Mouse (Mus musculus) thymus, adult 18-20 months (tissue): ENCODE measurements around the gene Ccn2.

Experiments used
- DNase-seq, 2 experiments: peaks; one replicate each; pipeline ENCODE4 v3.0.0; 2022; ENCODE audit warnings: mixed read lengths in 2 of 2

Ccn2 gene

DNA sequence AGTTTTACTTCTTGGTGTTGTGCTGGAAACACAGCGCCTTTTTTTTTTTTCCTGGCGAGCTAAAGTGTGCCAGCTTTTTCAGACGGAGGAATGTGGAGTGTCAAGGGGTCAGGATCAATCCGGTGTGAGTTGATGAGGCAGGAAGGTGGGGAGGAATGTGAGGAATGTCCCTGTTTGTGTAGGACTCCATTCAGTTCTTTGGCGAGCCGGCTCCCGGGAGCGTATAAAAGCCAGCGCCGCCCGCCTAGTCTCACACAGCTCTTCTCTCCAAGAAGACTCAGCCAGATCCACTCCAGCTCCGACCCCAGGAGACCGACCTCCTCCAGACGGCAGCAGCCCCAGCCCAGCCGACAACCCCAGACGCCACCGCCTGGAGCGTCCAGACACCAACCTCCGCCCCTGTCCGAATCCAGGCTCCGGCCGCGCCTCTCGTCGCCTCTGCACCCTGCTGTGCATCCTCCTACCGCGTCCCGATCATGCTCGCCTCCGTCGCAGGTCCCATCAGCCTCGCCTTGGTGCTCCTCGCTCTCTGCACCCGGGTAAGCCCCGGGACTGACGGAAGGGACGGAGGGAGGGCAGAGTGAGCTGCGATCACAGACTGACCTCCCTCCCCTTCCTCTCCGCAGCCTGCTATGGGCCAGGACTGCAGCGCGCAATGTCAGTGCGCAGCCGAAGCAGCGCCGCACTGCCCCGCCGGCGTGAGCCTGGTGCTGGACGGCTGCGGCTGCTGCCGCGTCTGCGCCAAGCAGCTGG is at the start of gene Ccn2:
Gene Ccn2 (plus strand): TSS at position 193 of the 753 bp plus-strand sequence.
- DNase-seq, result no peak

DNA sequence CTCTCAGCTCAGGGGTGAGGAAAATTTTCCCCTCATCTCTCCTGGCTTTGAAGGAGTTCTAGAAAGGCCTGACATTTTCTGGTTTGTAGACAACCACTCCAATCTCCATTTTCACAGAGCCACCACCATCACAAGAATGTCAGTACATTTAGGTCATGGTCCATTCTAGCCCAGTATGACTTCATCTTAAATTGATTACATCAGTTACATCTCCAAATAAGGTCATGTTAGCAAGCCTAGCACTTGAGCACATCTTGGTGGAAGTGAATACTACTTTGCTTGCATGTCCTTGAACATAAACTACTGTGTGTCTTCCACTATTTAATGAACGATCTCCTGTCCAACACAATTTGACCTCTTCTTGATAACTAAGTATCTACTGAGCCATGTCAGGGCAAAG is 42.4 kb upstream of the Ccn2 start:
- DNase-seq, result no peak

- no peak for DNase-seq
Observed at GRCm38 (mm10) chr10:24554091-24554490, 41.2 kb upstream of the Ccn2 start.

DNA sequence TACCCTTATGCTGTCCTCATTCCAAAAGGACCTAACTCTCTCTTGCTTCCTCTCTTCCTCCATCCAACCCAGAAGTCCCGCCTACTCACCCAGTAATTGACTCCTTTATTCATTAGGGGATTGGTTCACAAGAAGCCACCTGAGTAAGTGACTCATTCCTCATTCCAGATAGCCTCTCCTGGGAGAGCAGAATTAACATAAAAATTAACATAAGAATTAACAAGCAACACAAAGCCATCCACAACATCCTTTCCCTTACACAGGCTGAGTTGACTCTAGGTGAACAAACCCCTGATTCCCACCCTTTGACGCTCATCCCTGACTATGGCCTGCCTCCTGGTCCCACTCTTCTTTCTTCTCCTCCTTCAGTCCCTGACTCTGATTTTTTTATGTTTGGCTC is 36.9 kb upstream of the Ccn2 start:
- DNase-seq, result no peak

- DNase-seq, result no peak
Observed at GRCm38 (mm10) chr10:24569691-24570420, 25.4 kb upstream of the Ccn2 start.

DNA sequence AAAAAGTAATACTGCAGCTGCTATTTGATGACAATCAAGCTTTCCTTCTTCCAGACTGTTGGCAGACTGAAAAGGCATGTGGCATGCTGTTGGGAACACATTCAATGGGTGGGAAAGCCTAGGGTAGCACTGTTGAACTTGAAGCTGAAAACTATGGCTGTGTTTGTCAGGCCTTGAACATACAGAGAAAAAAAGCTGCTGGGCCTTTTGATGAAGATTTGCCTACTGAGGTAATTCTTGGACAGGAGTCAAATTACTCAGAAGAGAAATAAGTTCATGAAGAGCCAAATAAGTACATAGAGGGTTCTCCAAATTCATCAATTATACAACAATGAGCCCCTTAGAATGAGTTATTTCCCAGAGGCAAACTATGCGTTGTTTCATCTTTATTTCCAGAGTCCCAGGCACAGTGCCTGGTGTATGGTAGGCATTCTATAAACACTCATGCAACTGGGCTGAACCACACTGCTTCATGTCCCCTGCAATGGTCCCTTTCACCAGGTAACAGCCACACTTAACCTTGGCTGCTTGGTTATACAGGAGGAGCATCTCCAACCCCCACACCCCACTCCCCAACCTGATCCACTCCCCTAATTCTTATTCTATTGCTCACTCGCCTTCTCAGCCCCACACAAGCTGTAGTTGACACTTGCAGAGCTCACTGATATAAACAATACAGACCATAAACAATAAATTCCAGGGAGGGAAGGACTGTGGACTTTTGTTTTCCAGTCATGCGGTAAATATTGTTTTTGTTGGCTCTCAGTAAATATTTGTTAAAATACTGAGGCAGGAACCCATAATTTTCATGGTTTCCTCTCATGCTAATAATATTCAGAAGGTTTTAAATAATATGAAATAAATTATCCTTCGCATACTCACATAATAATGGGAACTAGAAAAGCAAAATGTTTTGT is 22.9 kb upstream of the Ccn2 start:
- no peak for DNase-seq

DNA sequence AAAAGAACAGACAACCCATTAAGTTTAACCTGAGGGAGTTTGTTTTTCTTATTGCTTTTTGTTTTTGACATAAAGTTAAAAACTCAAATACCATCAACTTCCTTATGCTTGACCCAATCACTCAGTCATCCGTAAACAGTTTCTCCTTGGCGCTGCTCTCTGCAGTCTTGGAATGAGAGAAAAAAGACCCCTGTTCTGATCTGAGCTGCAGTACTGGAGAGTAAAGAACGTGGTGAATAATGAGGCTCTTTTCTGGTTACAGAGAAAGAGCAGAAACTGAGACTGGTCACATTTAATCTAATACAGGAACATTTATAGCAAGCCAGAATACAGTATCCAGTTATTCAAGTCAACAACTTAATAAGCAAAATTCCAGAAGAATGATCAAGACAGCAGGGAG is 21.8 kb upstream of the Ccn2 start:
- no peak for DNase-seq

DNA sequence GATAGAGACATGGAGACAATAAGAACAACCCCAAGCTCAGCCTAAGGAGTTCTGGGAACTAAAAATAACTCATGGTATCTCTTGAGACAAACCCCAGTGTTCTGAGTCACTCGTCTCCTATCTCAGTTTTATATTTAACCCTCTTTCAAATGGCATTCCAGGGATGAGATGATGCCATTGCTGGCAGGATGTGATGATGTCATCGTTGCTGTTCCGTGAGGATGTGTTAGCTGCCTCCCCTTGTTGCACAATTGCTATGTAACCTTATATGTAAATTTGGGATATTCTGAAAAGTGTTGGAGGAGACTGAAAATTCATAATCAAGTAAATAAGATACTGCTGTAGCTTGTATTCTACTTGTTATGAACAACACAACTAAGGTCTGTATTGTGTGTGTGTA is 14.2 kb upstream of the Ccn2 start:
- DNase-seq, result no peak

DNA sequence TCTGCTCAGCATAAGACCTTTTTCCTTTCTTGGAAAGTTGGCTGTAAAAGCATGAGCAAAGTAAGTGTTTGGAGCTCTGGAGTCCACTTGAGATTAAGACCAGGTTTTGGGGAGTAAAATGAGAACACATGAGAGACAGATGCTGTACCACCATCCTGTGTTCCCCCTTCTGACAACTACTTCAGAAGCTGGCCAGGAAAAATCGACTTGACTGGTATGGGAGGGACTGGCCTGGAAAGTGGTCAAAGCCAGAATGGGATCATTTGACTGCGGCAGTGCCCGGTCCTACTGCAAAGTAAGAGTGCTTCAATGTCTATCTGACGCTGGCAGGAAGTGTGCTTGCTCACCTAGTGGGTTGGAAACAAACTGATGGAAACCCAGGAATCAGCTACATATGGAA is 6.4 kb upstream of the Ccn2 start:
- DNase-seq, result no peak

- no peak for DNase-seq
Observed at GRCm38 (mm10) chr10:24589238-24589637, 6.0 kb upstream of the Ccn2 start.

DNA sequence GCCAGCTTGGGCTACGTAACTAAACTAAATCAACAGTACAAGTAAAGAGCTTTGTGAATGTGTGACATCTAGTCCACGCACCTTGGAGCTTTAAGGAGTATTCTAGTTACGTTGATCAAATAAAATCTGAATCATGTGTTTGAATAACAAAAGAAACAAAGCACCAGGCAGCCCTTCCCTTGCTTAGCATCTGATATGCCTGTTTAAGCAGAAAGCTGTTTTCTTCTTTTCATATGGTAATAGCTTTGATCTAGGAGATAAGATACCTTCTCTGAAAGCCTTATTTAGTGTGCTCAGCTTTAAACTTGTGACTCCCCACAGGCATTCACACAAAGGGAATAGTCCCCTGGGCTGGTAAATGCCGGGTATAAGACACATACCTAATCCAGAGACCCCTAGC is 4.7 kb upstream of the Ccn2 start:
- DNase-seq, result no peak

DNA sequence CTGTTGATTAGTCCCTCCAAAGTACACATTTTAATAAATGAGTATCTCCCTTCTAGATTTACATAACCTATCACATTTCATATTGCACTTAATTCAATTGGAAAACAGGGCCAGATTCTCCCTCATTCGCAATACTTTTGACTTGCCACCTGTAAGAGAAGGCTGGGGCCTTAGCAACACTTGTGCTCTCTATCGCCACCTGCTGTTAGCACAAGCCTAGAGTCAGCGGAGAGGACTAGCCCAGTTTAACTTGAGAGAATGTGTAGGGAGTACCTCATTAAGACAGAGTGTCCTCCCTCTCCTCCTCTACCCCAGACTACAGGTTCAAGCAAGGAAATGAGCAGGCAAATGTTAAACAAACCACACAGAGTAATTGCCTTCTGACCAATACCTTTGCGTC is 4.1 kb upstream of the Ccn2 start:
- peak; percentile 32 to 58 for DNase-seq

GRCm38 (mm10) chr10:24591741-24592140 is 3.5 kb upstream of the Ccn2 start:
- no peak for DNase-seq

DNA sequence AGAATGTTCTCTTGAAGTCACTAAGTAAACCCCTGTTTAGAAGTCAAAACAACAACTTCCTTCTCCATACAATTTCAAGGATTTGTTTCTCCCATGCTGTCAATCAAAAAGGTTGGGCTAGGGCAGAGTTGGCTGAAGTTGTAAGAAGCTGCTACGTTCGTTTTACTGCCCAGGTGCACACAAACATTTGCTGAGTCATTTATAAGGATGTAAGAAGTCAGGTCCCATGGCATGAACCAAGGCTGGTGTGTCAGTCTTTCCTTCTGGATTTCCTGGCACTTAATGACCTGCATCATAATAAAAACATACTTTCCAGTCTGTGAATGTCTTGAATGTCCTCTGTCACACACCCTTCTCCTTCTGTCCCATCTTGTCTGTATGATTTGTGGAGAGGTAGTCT is 2.9 kb upstream of the Ccn2 start:
- DNase-seq, result no peak

GRCm38 (mm10) chr10:24592969-24593368 is 2.3 kb upstream of the Ccn2 start:
- no peak for DNase-seq

GRCm38 (mm10) chr10:24593556-24593955 is 1.7 kb upstream of the Ccn2 start:
- DNase-seq, result no peak

- no peak for DNase-seq
Observed at GRCm38 (mm10) chr10:24596003-24596868, 994 bp downstream of the Ccn2 start.

- no peak for DNase-seq
Observed at GRCm38 (mm10) chr10:24596869-24597339, 1.7 kb downstream of the Ccn2 start.

DNA sequence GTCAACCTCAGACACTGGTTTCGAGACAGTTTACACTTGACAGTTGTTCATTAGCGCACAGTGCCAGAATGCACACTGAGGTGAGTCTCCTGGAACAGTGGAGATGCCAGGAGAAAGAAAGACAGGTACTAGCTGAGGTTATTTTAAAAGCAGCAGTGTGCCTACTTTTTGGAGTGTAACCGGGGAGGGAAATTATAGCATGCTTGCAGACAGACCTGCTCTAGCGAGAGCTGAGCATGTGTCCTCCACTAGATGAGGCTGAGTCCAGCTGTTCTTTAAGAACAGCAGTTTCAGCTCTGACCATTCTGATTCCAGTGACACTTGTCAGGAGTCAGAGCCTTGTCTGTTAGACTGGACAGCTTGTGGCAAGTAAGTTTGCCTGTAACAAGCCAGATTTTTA is 2.5 kb downstream of the Ccn2 start:
- no peak for DNase-seq

DNA sequence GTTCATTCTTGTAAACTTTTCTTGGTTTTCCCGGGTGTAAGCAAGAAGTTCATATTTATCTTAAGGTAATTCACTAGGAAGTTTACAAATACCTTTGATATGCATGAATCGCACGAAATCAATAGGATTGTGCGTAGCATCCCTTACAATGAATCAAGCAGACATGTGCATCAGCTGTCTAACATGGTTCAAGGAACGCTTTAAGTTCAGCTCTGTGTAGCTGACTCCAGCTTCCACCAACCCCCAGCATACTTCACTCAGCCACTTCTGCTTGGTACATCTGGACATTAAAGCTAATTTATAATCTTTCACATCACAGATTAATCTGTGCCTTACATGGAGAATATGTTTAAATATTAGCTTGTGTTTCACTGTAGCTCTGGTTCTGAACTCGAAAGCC is 3.5 kb downstream of the Ccn2 start:
- DNase-seq, result no peak

- no peak for DNase-seq
Observed at GRCm38 (mm10) chr10:24599802-24600201, 4.6 kb downstream of the Ccn2 start.

- DNase-seq, result no peak
Observed at GRCm38 (mm10) chr10:24603035-24603434, 7.8 kb downstream of the Ccn2 start.
